Mouse (Mus musculus) CD4-positive, CD25-positive, alpha-beta regulatory T cell, adult 2 months (primary cell): ENCODE measurements around the gene Aes.

Experiments
- DNase-seq: peaks from one replicate; pipeline ENCODE4 v3.0.0-alpha.2; 2012; ENCODE audit warnings: low read depth, low spot score

Aes gene

GRCm38 (mm10) chr10:81544296-81545160, 14.8 kb upstream of the Aes start:
- no peak for DNase-seq

GRCm38 (mm10) chr10:81545161-81545747, 14.0 kb upstream of the Aes start, which contains the start of gene Gna11:
Gene Gna11, minus strand, starts transcription at chr10:81545190.
- peak; percentile 99 for DNase-seq

- no peak for DNase-seq
Observed at GRCm38 (mm10) chr10:81546332-81546731, 13.0 kb upstream of the Aes start.

- DNase-seq = no peak
Observed at GRCm38 (mm10) chr10:81546788-81547571, 12.3 kb upstream of the Aes start.

- no peak for DNase-seq
Observed at GRCm38 (mm10) chr10:81548944-81549343, 10.3 kb upstream of the Aes start.

- DNase-seq = peak; percentile 89
Observed at GRCm38 (mm10) chr10:81550257-81550656, 9.0 kb upstream of the Aes start.

GRCm38 (mm10) chr10:81551597-81552102, 7.6 kb upstream of the Aes start:
- DNase-seq = peak; percentile 96

- DNase-seq = peak; percentile 82
Observed at GRCm38 (mm10) chr10:81553232-81553631, 6.1 kb upstream of the Aes start.

- no peak for DNase-seq
Observed at GRCm38 (mm10) chr10:81553807-81554755, 5.2 kb upstream of the Aes start.

- DNase-seq = peak; percentile 59
Observed at GRCm38 (mm10) chr10:81556282-81556681, 3.0 kb upstream of the Aes start.

GRCm38 (mm10) chr10:81557491-81557890, 1.8 kb upstream of the Aes start:
- DNase-seq = no peak

- peak; percentile 79 for DNase-seq
Observed at GRCm38 (mm10) chr10:81559627-81560539, 595 bp downstream of the Aes start.

- peak; percentile 94 for DNase-seq
Observed at GRCm38 (mm10) chr10:81560719-81561459, 1.6 kb downstream of the Aes start.

GRCm38 (mm10) chr10:81562411-81562810, 3.1 kb downstream of the Aes start:
- DNase-seq = no peak

- no peak for DNase-seq
Observed at GRCm38 (mm10) chr10:81563481-81563880, 4.2 kb downstream of the Aes start.

- DNase-seq = no peak
Observed at GRCm38 (mm10) chr10:81564216-81564615, 4.9 kb downstream of the Aes start.

- DNase-seq = peak; percentile 85
Observed at GRCm38 (mm10) chr10:81564734-81565133, 5.4 kb downstream of the Aes start.

- no peak for DNase-seq
Observed at GRCm38 (mm10) chr10:81565257-81566228, 6.3 kb downstream of the Aes start.
